Mouse (Mus musculus) midbrain, embryonic 10.5 days (tissue): ENCODE results near the gene Calr. TPM values are rescaled to one million over a fixed set of nuclear protein-coding genes. Genes with fewer than 3 reads are reported as not detected.
"Not testable (repeated sequence)": the region's sequence is repeated elsewhere in the genome, so short reads cannot be mapped to it uniquely, and the experiment has no call there.

Experiments used
- DNase-seq: peaks from one replicate; pipeline ENCODE4 v3.0.0-alpha.2; 2017; ENCODE audit warnings: low spot score
- H3K27ac ChIP-seq: fragments of 300-500 bp; sonication (generic); replicated peaks from 2 replicates; pipeline ENCODE4 v1.5.1; 2016; ENCODE audit warnings: mild to moderate bottlenecking
- H3K27me3 ChIP-seq: fragments of 300-500 bp; sonication (generic); 2 replicates; pipeline ENCODE4 v1.6.1; 2016; ENCODE audit warnings: low read depth, mild to moderate bottlenecking; ENCODE audit not compliant: poor library complexity, severe bottlenecking
- H3K36me3 ChIP-seq: fragments of 300-500 bp; sonication (generic); 2 replicates; pipeline ENCODE4 v1.6.1; 2016; ENCODE audit warnings: mild to moderate bottlenecking, moderate library complexity
- H3K4me1 ChIP-seq: fragments of 300-500 bp; sonication (generic); 2 replicates; pipeline ENCODE4 v1.6.1; 2016
- H3K4me3 ChIP-seq: fragments of 300-500 bp; sonication (generic); 2 replicates; pipeline ENCODE4 v1.5.1; 2016; ENCODE audit warnings: mild to moderate bottlenecking, moderate library complexity
- H3K9me3 ChIP-seq: fragments of 300-500 bp; sonication (generic); replicated peaks from 2 replicates; pipeline ENCODE4 v1.6.1; 2016; ENCODE audit warnings: mild to moderate bottlenecking
- WGBS: fragments of 180-500 bp; shearing (Covaris S2); methylation state at CpG from one replicate; pipeline ENCODE4 v1.1.7; 2016; 5-methylcytosine and 5-hydroxymethylcytosine counted together
- polyA plus RNA-seq: library from polyadenylated mRNA; unstranded; fragments of >200 nt; fragmentation: Nextera tagmentation; extraction: Ambion mirVana; gene quantifications from 2 replicates; pipeline ENCODE4 v1.2.1, GENCODE M21; 2016

Gene Calr
- polyA plus RNA-seq, 1 experiment from 2014 or later, result 798 TPM

DNA sequence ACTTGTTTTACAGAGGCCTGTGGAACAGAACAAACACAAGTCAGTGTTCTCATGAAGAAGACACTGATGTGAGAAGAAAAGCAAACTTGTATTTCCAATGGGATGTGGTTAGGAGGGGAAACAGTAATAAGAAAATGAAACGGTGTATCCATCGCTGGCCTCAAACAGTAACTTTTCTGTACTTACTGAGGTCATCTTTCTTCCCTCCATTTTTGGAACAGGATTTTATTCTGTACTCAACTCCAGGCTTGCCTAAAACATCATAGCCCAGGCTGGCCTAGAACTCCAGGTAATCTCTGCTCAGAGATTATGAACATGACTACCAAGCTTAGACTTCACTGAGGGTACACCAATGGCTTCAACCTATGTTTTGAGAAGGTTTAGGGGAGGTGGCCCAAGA, 7.3 kb downstream of the Calr start:
- peak overlapping the region; percentile 97; the same call in 1 of the 2 replicates for H3K27ac ChIP-seq
- H3K36me3 ChIP-seq, result peaks cover 83% of the 10 kb centered on the region
- peak overlapping the region; percentile 92 for H3K4me3 ChIP-seq
- H3K9me3 ChIP-seq, result no peaks in the 10 kb centered on the region
- peaks cover 51% of the 10 kb centered on the region for H3K4me1 ChIP-seq
- DNase-seq, result no peak
- WGBS, result 95% methylated on average over 2 of the region's 2 CpGs
- no peaks in the 10 kb centered on the region for H3K27me3 ChIP-seq

DNA sequence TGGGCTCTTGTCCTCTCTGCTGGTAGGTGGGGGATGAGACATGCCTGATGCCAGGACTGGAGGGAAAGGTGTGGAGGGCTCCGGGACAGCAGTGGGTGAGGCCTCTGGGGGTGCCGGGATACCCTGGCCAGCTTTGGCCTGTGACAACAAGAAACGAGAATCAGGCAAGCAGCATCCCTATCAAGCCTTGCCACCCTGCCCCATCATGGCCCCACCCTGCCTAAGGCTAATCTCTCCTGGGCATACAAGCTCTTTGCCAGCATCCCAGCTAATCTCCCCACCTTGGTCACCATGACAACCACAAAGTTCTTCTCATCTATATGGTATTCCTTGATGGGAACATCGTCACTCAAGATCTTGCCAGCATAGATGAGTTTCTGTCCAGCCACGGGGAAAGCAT, 8.2 kb downstream of the Calr start:
- DNase-seq, result no peak
- peaks cover 83% of the 10 kb centered on the region for H3K36me3 ChIP-seq
- no peaks in the 10 kb centered on the region for H3K9me3 ChIP-seq
- no peaks in the 10 kb centered on the region for H3K27me3 ChIP-seq
- no peak overlapping the region for H3K4me3 ChIP-seq
- peaks cover 44% of the 10 kb centered on the region for H3K4me1 ChIP-seq
- 88% methylated on average over 5 of the region's 5 CpGs for WGBS
- H3K27ac ChIP-seq, result no peak overlapping the region

DNA sequence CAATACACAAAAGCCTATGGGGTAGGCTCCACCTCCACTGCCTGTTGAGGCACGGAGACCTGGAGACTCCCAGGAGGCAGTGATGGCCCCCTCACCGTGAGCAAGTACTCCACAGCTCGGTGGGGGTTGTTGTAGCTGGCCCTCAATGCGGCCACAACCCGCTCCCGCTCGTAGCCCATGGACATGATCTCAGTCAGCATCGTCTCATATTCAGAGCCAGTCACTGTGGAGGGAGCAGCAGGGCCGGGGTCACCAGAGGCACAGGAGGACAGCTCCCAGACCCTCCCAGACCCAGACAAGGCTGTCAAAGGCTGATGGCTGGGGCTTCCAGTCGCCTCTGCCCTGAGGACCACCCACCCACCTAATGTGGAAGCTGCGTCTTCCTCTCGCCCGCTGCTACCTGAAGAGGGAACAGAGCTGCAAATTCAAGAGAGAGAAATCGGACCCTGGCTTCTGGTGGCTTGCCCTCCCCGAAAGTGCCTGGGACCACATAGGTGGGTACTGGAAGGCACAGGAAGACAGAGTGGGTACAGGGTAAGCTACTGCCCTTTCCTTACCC, 8.7 kb downstream of the Calr start:
- Histone ChIP-seq H3K27me3 (no peaks in the 10 kb centered on the region), H3K9me3 (no peaks in the 10 kb centered on the region), H3K4me3 (0 out of 2 replicates have a peak overlapping the region, but pooled peaks have one; percentile 26), H3K36me3 (peaks cover 80% of the 10 kb centered on the region), H3K27ac (no peak overlapping the region), H3K4me1 (peaks cover 44% of the 10 kb centered on the region)
- 88% methylated on average over 15 of the region's 15 CpGs for WGBS
- no peak for DNase-seq

DNA sequence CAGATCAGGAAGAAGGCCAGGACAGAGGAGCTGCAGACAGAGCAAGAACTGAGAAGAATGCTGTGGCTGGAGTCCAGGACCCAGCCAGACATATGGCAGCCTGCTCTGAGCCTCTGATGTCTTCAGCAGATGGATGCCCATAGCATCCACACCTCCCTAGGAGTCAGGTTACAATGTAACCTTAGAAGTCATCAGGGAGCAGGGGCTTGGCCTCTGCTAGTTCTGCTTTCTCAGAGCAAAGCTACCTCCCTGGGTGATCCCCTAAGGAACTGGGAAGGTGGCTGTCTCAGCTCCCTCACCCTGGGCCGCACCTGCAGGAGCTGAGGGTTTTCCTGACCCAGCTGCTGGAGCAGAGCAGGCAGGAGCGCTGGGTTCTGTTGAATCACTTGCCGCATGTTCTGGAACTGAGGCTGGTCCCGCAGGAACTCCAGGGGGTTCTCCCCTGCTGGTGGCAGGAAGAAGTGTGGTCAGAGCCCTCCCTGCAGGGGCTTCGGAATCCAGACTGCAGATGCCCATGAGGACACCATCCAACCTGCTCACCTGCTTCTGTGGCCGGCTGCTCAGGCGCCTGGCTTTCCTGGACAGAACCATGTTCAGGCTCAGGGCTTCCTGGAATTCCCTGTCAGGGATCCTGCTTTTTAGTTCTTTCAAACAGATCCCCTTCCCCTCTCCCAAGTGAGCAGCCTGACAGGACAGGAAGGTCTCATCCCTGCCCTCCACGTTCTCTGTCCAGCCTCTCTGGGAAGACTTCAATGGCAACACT, 9.4 kb downstream of the Calr start:
- 63% methylated on average over 8 of the region's 8 CpGs for WGBS
- H3K4me3 ChIP-seq, result no peak overlapping the region
- H3K9me3 ChIP-seq, result no peaks in the 10 kb centered on the region
- H3K27ac ChIP-seq, result no peak overlapping the region
- H3K27me3 ChIP-seq, result no peaks in the 10 kb centered on the region
- DNase-seq, result no peak
- peaks cover 74% of the 10 kb centered on the region for H3K36me3 ChIP-seq
- H3K4me1 ChIP-seq, result peaks cover 42% of the 10 kb centered on the region

DNA sequence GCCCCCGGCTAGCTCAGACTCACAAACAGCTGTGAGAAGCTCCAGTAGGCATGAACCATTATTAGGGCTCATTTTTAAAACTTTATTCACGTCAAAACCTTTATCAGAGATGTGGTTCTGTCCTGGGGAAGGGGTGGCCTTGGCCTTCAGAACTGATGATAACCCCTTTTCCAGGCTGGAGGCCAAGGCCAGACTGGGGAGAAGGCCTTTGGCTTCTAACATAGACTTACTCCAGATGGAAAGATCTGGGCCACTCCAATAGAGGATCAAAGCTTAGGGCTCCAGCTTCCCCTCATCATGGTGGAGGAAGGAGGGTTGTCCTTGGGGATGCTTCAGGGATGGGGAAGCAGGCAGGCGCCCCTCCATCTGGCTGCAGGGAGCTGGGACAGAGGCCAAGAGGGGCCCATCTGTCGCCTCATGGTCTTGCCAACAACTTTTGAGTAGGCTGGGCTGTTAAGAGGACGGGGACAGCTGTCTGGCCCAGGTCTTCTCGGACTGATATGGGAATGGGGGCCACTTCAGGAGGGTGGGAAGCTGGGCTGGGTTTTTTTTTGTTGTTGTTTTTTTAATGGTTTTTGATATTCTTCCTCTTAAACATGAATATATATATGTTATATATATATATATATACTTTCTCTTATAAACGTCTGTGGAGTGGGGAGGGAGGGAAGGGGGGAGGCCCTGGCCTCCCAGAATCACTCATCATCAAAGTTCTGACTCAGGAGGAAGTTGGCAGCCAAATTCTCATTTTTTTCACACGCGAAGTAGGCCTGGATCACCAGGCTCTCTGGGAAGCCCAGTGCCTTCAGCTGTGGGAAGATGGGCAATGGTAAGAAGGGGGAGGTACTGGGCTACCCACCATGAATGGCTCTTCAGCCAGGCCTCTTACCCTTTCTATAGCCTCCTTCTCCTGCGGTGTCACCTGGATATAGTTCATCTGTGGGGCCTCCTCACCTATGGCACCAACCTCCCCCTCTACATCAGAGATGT, 11.6 kb downstream of the Calr start:
- H3K36me3 ChIP-seq, result peaks cover 60% of the 10 kb centered on the region
- no peak overlapping the region for H3K4me3 ChIP-seq
- no peaks in the 10 kb centered on the region; the same call in 1 of the 2 replicates for H3K9me3 ChIP-seq
- no peaks in the 10 kb centered on the region for H3K27me3 ChIP-seq
- H3K4me1 ChIP-seq, result peaks cover 41% of the 10 kb centered on the region
- WGBS, result 88% methylated on average over 10 of the region's 10 CpGs
- DNase-seq, result no peak
- no peak overlapping the region for H3K27ac ChIP-seq

DNA sequence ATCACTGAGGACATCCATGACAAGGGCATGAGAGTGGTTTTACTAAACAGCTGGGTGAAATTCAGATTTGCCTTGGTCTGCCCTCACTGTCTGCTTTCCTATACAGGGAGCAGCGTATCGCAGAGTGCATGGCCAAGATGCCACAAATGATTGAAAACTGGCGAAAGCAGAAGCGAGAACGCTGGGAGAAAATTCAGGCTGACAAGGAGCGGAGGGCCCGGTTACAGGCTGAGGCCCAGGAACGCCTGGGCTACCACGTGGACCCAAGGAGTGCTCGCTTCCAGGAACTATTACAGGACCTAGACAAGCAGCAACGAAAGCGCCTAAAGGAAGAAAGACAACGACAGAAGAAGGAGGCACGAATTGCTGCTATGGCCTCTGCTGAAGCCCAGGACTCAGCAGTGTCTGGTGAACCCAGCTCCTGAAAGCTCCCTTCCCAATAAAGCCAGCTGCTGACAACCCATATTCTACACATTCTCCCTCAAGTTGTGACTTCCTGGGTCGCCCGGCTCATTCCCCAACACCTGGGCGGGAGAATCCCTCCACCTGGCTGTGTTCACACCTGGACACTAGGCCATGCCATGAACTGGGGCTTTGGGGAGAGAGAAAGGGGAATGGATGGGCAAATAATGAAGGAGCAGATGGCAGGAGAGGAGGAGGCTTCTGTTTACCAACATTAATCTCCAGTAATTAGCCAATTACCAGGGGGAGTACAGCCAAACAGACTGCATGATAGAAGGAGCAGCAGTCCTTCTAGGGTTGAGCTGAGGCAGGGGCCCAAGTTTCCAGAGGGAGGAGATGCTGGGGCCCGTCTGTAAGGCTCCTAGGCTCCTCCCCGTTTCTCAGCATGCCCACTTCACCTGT, 12.5 kb downstream of the Calr start:
- peaks cover 32% of the 10 kb centered on the region for H3K4me1 ChIP-seq
- peaks cover 59% of the 10 kb centered on the region for H3K36me3 ChIP-seq
- no peaks in the 10 kb centered on the region for H3K27me3 ChIP-seq
- H3K4me3 ChIP-seq, result peak overlapping the region; percentile 99
- DNase-seq, result no peak
- H3K27ac ChIP-seq, result no peak overlapping the region
- WGBS, result 90% methylated on average over 19 of the region's 19 CpGs
- no peaks in the 10 kb centered on the region; the same call in 1 of the 2 replicates for H3K9me3 ChIP-seq

DNA sequence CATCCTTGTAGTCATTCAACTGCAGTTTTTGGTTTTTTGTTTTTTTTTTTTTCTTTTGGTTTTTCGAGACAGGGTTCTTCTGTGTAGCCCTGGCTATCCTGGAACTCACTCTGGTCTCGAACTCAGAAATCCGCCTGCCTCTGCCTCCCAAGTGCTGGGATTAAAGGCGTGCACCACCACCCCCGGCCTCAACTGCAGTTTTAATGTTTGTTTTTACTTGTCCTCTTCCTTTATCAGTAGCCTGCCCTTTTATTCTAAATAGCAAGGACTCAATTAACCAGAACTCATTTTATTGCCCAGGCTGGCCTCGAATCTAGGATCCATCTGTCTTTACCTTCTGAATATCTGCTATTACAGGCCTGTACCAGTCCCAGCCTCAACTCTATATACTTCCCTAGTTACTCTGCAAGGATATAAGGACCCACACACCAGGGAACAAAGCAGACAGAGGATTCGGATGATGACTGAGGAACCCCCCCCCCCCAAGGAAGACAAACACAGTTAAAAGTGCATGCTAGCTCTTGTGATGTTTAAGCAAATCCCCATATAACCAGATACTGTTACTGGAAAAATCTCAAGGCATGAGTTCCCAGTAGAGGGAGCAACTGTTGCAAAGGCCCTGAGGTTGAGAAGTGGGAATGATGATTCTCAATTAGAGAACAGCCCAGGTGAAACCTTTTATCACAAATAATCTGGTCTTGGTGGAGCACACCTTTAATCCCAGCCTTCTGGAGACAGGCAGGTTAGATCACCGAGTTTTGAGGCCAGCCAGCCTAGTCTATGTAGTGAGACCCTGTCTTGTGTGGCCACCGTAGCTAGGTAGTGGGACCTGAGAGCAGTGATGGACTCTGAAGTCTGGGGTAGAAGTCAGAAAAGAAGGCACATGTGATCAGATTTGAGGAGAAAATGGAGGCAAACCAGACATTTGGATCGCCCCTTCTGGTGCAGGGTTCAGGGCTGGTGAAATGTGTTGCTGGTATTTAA, 13.7 kb downstream of the Calr start:
- H3K27ac ChIP-seq, result peak overlapping the region; percentile 99
- no peaks in the 10 kb centered on the region; the same call in 1 of the 2 replicates for H3K9me3 ChIP-seq
- H3K27me3 ChIP-seq, result no peaks in the 10 kb centered on the region
- peaks cover 48% of the 10 kb centered on the region for H3K36me3 ChIP-seq
- WGBS, result 75% methylated on average over 10 of the region's 10 CpGs
- H3K4me1 ChIP-seq, result peaks cover 21% of the 10 kb centered on the region
- DNase-seq, result no peak
- peak overlapping the region; percentile 99 for H3K4me3 ChIP-seq

DNA sequence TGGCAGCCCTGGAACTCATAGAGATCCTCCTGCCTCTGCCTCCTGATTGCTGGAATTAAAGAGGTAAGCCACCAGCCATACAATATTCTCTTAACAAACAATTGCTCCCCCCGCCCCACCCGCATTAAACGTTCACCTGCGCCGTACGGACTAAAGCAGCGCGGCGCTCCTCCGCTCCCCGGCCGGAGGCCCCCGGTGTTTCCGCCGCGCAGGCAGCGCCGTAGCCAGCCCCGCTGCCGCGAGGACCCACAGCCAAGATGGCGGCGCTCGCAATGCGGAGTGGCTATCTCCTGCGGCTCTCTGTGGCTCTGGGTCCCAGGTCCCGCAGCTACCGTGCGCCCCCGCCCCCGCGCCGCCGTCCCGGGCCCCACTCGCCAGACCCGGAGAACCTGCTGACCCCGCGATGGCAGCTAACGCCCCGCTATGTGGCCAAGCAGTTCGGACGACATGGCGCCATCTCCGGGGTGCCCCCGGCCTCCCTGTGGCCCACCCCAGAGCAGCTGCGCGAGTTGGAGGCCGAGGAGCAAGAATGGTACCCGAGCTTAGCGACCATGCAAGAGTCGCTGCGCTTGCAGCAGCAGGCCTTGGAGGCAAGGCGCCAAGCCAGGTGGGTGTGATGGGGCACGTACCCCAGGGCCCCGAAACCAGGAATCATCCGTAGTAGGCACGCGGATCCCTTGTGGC, 14.6 kb downstream of the Calr start:
- Histone ChIP-seq H3K4me1 (peaks cover 13% of the 10 kb centered on the region), H3K4me3 (peak overlapping the region; percentile 99), H3K27me3 (no peaks in the 10 kb centered on the region), H3K27ac (peak overlapping the region; percentile 99), H3K36me3 (peaks cover 39% of the 10 kb centered on the region), H3K9me3 (no peaks in the 10 kb centered on the region; the same call in 1 of the 2 replicates)
- 2% methylated on average over 59 of the region's 59 CpGs for WGBS
- peak; percentile 84 for DNase-seq

DNA sequence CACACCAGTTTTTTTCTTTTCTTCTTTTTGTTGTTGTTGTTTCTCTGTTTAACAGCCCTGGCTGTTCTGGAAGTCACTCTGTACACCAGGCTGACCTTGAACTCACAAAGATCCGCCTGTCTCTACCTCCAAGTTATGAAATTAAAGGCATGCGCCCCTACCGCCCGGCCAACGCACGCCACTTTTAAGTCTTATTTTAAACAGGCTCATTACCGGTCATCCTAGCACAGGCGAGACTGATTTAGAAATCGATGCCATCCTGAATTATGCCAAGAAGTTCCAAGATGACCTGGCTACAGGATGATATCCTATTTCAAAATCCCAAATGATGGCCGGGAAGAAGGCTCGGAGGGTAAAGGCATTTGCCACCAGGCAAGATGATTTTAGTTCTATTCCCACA, 15.2 kb downstream of the Calr start, which contains the start of gene Gadd45gip1:
TSS of gene Gadd45gip1 (plus strand) at position 33 of the 400 bp plus-strand sequence.
- 82% methylated on average over 11 of the region's 11 CpGs for WGBS
- no peaks in the 10 kb centered on the region for H3K27me3 ChIP-seq

DNA sequence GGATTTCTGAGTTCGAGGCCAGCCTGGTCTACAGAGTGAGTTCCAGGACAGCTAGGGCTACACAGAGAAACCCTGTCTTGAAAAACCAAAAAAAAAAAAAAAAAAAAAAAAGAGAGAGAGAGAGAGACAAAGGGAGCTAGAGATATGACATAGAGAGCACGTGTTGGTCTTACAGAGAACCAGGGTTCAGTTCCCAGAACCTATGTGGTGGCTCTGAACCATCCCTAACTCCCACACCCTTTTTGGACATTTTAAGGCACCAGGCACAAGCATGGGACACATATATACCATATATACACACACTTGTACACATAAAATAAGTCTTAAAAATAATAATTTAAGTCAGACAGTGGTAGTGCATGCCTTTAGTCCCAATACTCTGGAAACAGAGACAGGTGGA, 20.2 kb downstream of the Calr start:
- not testable (repeated sequence) for H3K4me3 ChIP-seq, DNase-seq, H3K36me3 ChIP-seq, H3K9me3 ChIP-seq, H3K27ac ChIP-seq
- peaks cover 35% of the 10 kb centered on the region for H3K27me3 ChIP-seq
- H3K4me1 ChIP-seq, result peaks cover 16% of the 10 kb centered on the region
- WGBS, result 87% methylated on average over 2 of the region's 2 CpGs

More for the DNA sequence above, 15.2 kb downstream of the Calr start, which contains the start of gene Gadd45gip1:
- H3K27ac ChIP-seq, result peak within 1 kb of the TSS; percentile 99
- H3K36me3 ChIP-seq, result peaks cover 32% of the 10 kb centered on the region
- DNase-seq, result no peak
- H3K4me3 ChIP-seq, result peak within 1 kb of the TSS; percentile 99
- H3K4me1 ChIP-seq, result peaks cover 8% of the 10 kb centered on the region
- H3K9me3 ChIP-seq, result no peaks in the 10 kb centered on the region; the same call in 1 of the 2 replicates
